Mouse (Mus musculus): ENCODE measurements around the gene Rhbdf2.

Rhbdf2 gene

GRCm38 (mm10) chr11:116591621-116592020, 35.2 kb downstream of the Rhbdf2 start:
- no peak for DNase-seq (ENCODE audit: low read depth in 2 of 2, low spot score in 2 of 2)

- DNase-seq (ENCODE audit: low read depth in 2 of 2, low spot score in 2 of 2), result no peak
These were observed 37.2 kb downstream of the Rhbdf2 start for GRCm38 (mm10) chr11:116589574-116589973.

DNA sequence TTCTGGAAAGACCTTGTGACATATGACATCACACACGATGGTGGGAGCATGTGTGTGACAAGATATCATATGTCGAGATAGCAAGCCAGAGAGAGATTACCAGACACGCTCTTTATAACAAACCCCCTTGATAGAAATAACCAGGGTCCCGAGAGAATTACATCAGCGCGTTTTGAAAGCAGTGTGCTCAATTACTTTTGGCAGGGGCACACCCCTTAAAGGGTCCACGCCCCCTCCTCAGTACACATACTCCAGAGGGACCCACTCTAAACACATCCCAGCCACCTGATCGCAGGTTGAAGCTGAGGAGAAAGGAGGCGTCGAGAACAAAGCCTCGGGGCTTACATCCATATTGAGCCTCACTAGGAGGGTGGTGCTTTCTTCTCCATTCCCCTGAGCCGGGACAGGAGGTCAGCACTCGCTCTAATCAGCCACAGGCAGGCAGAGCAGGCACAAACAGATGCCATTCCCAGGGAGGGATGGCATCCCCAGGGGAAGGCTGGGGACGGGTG, 37.7 kb downstream of the Rhbdf2 start:
- no peak for DNase-seq (ENCODE audit: low read depth in 2 of 2, low spot score in 2 of 2)

DNA sequence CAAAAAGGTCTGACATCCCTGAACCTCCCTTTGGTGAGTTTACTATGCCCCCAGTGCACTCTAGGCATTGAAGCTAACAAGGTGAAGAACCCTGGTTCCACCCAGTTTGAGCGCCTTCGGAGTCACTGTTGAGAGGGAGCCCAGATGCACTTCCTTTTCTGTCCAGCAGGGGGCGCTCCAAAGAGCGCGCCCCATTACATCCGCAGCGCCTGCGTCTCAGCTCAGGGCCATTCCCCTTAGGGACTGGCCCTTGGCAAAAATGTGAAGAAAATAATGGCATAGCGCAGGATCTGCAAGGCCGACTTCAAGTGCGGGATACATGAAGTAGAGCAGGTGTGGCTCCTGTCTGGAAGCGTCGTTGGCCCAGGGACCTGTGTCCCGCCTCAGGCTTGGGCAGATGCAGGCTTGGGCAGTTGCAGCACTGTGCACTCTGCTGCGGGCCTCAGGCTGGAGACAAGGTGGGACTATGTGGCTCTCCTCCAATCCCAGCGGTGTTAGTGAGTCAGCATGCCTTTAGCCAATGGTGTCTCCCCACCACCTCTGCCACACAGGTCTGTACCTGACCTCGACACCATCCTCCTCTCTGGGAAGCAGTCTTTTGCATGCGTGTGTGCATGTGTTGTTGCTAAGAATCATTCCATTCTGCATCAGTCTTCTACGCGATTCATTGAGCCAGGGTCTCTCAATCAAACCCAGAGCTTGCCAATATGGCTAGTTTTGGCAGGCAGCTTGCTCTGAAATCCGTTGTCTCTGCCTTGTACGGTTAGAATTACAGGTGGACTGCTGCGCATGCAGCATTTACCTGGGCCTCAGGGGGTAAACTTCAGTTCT, 39.8 kb downstream of the Rhbdf2 start:
- peak; percentile 72 to 73 for DNase-seq (ENCODE audit: low read depth in 2 of 2, low spot score in 2 of 2)

GRCm38 (mm10) chr11:116586310-116586709, 40.5 kb downstream of the Rhbdf2 start, which contains the start of gene Aanat:
Gene Aanat, plus strand, starts transcription at chr11:116586432.
- DNase-seq (ENCODE audit: low read depth in 2 of 2, low spot score in 2 of 2), result no peak

- no peak for DNase-seq (ENCODE audit: low read depth in 2 of 2, low spot score in 2 of 2)
These were observed 41.1 kb downstream of the Rhbdf2 start for GRCm38 (mm10) chr11:116585682-116586081.

DNA sequence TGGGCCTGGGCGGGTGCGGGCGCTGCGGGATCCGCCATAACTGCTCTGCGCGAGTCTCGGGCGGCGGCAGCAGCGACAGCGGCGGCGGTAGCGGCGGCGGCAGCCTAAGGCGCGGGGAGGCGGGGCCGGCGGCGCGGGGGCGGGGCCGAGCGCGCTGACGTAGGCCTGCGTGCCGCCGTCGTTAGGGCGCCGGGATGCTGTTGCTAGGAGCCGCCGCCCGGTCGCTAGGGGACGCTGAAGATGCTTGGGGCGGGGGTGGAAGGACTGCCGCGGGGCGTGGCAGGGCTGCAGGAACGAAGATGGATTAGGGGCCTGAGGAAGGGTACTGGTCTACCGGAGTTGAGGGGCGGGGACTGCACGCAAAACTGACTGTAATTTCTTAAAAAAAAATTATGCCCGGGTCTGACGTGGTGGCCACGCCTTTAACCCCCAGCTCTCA, 45.4 kb downstream of the Rhbdf2 start, which contains the start of gene Ube2o:
TSS of gene Ube2o (minus strand) at position 72 of the 439 bp plus-strand sequence.
- peak; percentile 82 to 84 for DNase-seq (ENCODE audit: low read depth in 2 of 2, low spot score in 2 of 2)

GRCm38 (mm10) chr11:116580711-116581375, 46.0 kb downstream of the Rhbdf2 start:
- DNase-seq (ENCODE audit: low read depth in 2 of 2, low spot score in 2 of 2), result peak; percentile 24 to 48

DNA sequence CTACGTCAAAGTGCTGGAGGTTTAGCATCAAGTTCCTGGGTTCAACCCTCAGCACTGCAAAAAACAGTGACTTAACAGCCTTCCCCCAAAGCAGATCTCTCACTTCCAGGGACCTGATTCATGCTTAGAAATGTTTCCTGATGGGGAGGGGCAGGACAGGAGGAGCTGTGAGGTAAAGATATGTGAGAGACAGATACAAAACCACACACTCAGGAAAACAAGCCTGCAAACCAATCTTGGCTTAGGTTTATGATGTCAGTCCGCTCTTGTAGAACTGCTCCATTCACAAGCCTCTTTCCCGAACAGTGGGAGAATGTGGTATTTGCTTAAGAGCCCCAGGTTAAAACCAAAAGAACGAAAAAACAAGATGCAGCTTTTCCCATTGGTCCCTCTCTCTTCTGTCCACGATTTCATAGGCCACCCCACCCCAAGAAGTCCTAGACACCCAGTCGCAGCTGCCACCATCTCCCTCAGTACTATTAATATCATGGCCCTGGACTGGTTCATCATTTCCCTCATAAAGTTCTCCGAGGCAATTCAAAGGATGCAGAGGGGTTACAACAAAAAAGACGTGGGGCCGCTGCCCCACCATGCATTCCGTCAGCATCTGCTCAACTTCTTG, 46.7 kb downstream of the Rhbdf2 start:
- no peak for DNase-seq (ENCODE audit: low read depth in 2 of 2, low spot score in 2 of 2)

DNA sequence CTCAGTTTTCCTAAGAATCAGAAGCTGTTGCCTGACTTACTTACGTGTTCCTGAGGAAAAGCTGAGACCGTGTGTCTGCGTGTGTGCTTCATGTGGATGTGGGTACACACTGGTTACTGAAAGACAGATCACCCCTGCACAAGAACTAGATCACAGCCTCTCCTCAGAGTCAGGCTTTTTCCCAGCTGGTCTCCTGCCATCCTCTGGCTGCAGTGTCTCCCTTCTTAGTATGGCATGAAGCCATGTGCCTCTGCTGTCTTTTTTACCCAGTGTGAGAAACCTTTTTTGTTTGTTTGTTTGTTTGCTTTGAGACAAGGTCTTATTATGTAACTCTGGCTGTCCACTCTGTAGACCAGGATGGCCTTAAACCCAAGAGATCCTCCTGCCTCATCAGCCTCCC, 47.5 kb downstream of the Rhbdf2 start:
- DNase-seq (ENCODE audit: low read depth in 2 of 2, low spot score in 2 of 2), result no peak

DNA sequence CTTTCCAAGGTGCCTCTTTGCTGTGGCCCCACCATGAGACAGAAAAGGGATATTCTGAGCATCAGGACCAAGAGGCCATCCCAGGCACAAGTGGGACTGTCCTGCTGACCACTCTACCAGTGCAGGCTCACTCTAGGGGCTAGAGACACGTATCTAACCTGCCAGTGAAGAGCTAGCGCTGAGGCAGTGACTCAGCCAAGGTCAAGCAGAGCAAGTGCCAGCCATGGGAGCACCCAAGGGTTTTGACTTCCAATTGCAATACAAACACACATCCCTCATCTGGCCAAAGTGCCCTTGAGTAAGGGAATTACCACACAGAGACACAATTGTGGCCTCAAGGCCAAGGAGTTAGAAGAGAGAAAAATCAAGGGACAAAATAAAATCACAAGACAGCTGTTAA, 51.4 kb downstream of the Rhbdf2 start:
- DNase-seq (ENCODE audit: low read depth in 2 of 2, low spot score in 2 of 2), result no peak

- DNase-seq (ENCODE audit: low read depth in 2 of 2, low spot score in 2 of 2), result no peak
These were observed 51.8 kb downstream of the Rhbdf2 start for GRCm38 (mm10) chr11:116574982-116575381.

GRCm38 (mm10) chr11:116574486-116574885, 52.3 kb downstream of the Rhbdf2 start:
- no peak for DNase-seq (ENCODE audit: low read depth in 2 of 2, low spot score in 2 of 2)

DNA sequence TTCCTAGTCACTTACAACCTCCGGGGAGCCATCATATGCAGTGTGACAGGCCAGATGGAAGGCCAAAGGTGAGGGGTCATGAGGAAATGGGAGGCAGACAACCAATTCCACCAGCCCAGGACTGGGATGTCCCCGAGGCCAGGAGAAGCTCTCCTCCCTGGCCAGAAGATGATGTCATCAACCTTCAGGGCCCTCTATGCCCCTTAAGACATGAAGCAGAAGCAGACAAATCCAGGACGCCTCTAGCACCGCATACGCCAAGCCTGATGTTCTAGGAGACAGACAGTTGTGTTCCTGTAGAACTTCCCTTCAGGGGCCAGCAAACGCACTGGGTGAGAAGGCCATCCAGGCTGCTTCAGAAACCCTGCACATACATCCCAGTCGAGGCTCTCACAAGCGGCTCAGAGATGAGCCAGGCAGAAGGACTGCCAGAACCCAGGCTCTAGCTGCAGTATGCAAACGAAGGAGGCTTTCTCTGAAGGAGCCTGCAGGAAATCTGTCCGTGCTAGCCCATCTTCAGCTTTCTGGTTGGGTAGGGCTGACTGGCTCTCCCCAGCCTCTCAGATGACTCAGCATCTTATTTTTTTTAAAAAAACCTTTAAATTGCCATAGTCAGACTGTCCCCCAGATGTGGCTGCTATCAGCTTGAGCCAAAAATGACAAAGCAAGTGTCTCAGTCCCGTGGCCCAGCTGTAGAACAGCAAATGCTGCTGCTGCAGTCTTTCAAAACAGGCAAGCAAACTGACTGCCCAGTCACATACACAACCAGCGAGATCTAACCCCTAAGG, 53.9 kb downstream of the Rhbdf2 start:
- no peak for DNase-seq (ENCODE audit: low read depth in 2 of 2, low spot score in 2 of 2)

DNA sequence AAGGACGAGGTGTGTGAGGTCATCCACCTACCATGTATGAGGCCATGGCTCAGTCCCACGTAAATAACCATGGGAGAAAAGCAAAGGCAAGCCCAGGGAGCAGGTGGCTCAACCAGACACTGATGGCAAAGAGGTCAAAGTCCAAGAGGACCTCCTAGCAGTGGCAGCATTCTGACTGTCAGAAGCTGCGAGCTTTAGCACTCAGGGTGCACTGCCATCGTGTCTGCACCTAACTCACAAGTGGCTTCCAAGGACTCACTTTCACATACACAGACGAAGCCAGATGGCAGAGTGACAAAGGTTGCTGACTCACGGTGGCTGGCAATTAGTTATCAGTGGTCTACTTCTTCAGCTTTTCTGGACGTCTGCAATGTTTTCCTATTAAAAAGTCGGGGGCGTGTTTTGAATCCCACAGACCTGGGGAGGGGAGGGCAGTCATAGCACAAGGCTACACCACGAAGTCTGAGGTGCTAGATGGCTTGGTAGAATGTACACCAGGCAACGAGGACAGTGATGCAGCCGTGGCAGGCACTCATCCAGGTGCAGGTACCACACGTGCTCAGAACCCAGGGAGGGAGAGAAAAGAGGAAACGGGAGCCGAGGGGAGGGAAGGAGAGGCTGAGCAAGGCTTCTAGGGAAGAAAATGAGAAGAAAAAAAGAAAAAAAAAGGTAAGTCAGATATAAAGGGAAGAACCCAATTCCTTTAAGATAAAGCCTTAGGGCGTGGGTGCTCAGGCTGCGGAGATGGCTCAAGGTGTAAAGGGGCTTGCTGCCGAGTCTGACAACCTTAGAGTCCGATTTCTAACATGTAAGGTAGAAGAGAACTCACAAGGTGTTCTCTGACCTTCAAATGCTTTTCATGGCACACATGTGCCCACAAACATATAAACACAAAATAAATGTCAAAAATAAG, 54.8 kb downstream of the Rhbdf2 start:
- no peak for DNase-seq (ENCODE audit: low read depth in 2 of 2, low spot score in 2 of 2)

GRCm38 (mm10) chr11:116570821-116571220, 56.0 kb downstream of the Rhbdf2 start:
- no peak for DNase-seq (ENCODE audit: low read depth in 2 of 2, low spot score in 2 of 2)

GRCm38 (mm10) chr11:116567531-116567930, 59.3 kb downstream of the Rhbdf2 start:
- DNase-seq (ENCODE audit: low read depth in 2 of 2, low spot score in 2 of 2), result no peak

- no peak for DNase-seq (ENCODE audit: low read depth in 2 of 2, low spot score in 2 of 2)
These were observed 61.4 kb downstream of the Rhbdf2 start for GRCm38 (mm10) chr11:116565283-116566041.

- DNase-seq (ENCODE audit: low read depth in 2 of 2, low spot score in 2 of 2), result no peak
These were observed 70.5 kb downstream of the Rhbdf2 start for GRCm38 (mm10) chr11:116556308-116556707.
